Mouse (Mus musculus): ENCODE data around the gene Fam129b. TPM values are rescaled to one million over a fixed set of nuclear protein-coding genes. Genes with fewer than 3 reads are reported as not detected.

Fam129b gene
- polyA plus RNA-seq, 1 experiment, result 27.2 TPM

DNA sequence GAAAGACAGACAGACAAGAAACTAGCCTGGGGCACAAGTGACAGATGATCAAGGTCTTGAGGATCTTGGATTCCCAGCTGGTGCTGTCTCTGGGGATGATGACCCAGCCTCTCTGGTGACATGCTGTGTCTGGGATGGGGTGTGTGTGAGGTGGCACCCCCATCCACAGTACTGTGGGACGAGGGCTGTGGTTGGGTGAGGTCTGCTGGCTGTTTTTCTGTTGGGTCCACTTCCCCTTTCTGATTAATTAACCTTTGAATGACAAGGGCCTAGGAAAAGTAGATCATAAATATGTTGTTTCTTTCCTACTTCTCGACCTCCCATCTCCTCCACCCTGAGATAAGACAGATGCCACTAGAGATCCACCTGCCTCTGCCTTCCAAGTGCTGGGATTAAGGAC, 18.2 kb downstream of the Fam129b start:
- Histone ChIP-seq H3K4me3 (ENCODE audit: low read depth, low read length) (no peak overlapping the region), H3K27ac (ENCODE audit: insufficient read depth, low read depth, low read length) (0 out of 2 replicates have a peak overlapping the region, but pooled peaks have one; percentile 11), H3K4me1 (ENCODE audit: control insufficient read depth, insufficient read depth, insufficient read length, low read length) (peaks cover 43% of the 10 kb centered on the region), H3K27me3 (ENCODE audit: control insufficient read depth, insufficient read depth, low read length) (no peaks in the 10 kb centered on the region), H3K36me3 (ENCODE audit: control insufficient read depth, insufficient read depth, low read length) (no peaks in the 10 kb centered on the region)
- TF ChIP-seq POLR2A (IDR thresholded peaks at IDR 0.05; ENCODE audit: low read depth, low read length) (no peak), CTCF (IDR thresholded peaks at IDR 0.05; ENCODE audit: extremely low read depth, insufficient read length, insufficient replicate concordance, low read depth, low read length) (no peak)
- WGBS, result 18% methylated on average over 2 of the region's 2 CpGs

DNA sequence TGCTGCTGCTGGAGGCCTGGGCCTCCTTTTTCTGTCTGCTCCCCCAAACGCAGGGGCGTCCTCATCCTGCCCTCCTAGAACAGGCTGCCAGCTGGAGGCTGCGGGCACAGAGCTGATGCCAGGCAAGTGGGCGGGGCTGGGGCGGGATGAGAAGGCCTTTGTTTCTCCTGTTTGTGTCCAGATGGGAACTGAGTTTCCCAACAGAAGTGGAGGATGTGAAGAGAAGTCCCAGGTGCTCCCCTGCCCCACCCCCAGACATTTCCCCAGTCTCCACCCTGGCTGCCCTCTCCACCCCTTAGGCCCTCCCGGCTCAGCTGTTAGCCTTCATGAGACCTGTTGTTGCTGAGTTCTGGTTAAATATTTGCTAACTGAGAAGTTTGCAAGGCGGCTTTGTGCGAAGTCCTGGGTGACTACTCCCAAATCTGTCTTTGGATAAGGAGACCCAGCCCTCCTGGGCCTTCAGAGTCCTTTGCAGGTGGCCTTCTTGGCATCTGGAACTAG, 19.7 kb downstream of the Fam129b start:
- no peak for TF ChIP-seq POLR2A (IDR thresholded peaks at IDR 0.05; ENCODE audit: low read depth, low read length)
- no peak for TF ChIP-seq CTCF (IDR thresholded peaks at IDR 0.05; ENCODE audit: extremely low read depth, insufficient read length, insufficient replicate concordance, low read depth, low read length)
- WGBS, result 18% methylated on average over 8 of the region's 8 CpGs
- Histone ChIP-seq H3K4me1 (ENCODE audit: control insufficient read depth, insufficient read depth, insufficient read length, low read length) (peaks cover 57% of the 10 kb centered on the region), H3K4me3 (ENCODE audit: low read depth, low read length) (no peak overlapping the region), H3K27ac (ENCODE audit: insufficient read depth, low read depth, low read length) (peak overlapping the region; percentile 51), H3K27me3 (ENCODE audit: control insufficient read depth, insufficient read depth, low read length) (no peaks in the 10 kb centered on the region), H3K36me3 (ENCODE audit: control insufficient read depth, insufficient read depth, low read length) (no peaks in the 10 kb centered on the region)

DNA sequence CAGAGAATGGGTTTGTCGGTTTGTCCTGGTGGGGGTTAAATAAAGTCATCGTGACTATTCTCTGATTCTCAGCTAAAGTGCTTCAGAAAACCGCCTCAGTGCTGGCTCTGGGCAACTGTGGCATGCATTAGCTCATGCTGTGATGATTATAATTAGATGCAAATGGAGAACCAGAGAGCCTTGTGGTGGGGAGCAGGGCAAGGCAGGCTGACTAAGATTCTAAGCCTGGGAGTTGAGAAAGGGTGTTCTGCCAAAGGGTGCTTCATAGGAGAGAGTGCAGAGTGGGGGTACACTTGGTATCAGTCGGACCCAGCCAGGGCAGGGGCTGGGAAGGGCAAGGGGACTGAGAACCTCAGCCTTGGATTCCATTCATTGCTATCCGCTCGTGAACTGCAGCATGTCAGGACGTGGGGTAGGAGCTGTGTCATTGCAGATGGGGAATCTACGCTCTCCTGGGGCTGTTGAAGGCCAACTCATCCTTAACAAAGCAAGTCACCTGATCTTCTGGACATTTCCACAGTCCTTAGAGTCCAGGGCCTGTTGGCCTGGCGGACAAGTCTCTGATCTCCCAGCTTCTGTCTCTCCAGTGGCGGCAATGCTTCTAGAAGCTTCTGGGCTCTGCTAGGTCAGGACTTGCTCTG, 20.7 kb downstream of the Fam129b start:
- Histone ChIP-seq H3K36me3 (ENCODE audit: control insufficient read depth, insufficient read depth, low read length) (no peaks in the 10 kb centered on the region), H3K4me1 (ENCODE audit: control insufficient read depth, insufficient read depth, insufficient read length, low read length) (peaks cover 53% of the 10 kb centered on the region), H3K27ac (ENCODE audit: insufficient read depth, low read depth, low read length) (peak overlapping the region; percentile 51), H3K4me3 (ENCODE audit: low read depth, low read length) (no peak overlapping the region), H3K27me3 (ENCODE audit: control insufficient read depth, insufficient read depth, low read length) (no peaks in the 10 kb centered on the region)
- WGBS, result 55% methylated on average over 10 of the region's 10 CpGs
- TF ChIP-seq POLR2A (IDR thresholded peaks at IDR 0.05; ENCODE audit: low read depth, low read length) (no peak), CTCF (IDR thresholded peaks at IDR 0.05; ENCODE audit: extremely low read depth, insufficient read length, insufficient replicate concordance, low read depth, low read length) (no peak)

DNA sequence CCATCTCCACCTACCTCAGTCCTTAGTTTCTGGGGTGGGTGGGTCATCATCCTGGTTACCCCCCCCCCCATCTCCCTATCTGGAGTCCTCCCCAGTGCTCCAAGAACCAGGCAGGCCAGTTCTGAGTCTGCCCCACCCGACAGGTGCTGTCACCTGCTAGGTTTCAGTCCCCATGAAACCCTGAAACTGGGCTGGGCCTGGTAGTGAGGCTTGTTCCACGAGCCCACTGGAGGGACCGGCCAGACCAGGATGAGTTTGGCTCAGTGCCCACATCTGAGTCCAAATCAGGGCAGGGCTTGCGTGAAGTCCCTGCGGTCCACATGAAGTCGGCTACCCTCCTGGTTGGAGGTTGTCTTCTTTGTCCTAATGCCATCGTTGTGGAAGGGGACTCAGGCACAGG, 23.1 kb downstream of the Fam129b start:
- Histone ChIP-seq H3K4me1 (ENCODE audit: control insufficient read depth, insufficient read depth, insufficient read length, low read length) (peaks cover 51% of the 10 kb centered on the region), H3K36me3 (ENCODE audit: control insufficient read depth, insufficient read depth, low read length) (no peaks in the 10 kb centered on the region), H3K27me3 (ENCODE audit: control insufficient read depth, insufficient read depth, low read length) (no peaks in the 10 kb centered on the region), H3K27ac (ENCODE audit: insufficient read depth, low read depth, low read length) (peak overlapping the region; percentile 7; the same call in 1 of the 2 replicates), H3K4me3 (ENCODE audit: low read depth, low read length) (no peak overlapping the region)
- TF ChIP-seq POLR2A (IDR thresholded peaks at IDR 0.05; ENCODE audit: low read depth, low read length) (no peak), CTCF (IDR thresholded peaks at IDR 0.05; ENCODE audit: extremely low read depth, insufficient read length, insufficient replicate concordance, low read depth, low read length) (no peak)
- WGBS, result 22% methylated on average over 7 of the region's 7 CpGs

DNA sequence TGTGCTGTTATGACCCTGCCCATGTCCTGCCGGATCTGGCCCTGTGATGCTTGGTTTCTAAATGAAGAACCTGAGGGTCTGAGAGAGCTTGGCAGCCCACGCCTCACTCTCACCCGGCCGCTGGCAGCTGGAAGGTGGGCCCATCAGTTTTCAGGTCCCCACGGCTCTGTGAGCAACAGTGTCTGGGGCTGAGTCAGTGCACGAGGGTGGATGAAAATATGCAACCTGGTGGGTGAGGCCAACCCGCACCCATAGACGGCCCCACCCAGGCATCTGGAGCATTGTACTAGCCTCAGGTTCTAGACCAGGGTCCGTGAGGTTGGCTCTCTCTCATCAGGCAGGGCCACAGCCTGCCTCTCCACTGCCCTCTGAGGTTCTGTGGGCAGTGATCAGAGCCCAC, 26.2 kb downstream of the Fam129b start:
- Histone ChIP-seq H3K27me3 (ENCODE audit: control insufficient read depth, insufficient read depth, low read length) (no peaks in the 10 kb centered on the region), H3K36me3 (ENCODE audit: control insufficient read depth, insufficient read depth, low read length) (peaks cover 5% of the 10 kb centered on the region; the same call in 1 of the 2 replicates), H3K4me1 (ENCODE audit: control insufficient read depth, insufficient read depth, insufficient read length, low read length) (peaks cover 38% of the 10 kb centered on the region), H3K4me3 (ENCODE audit: low read depth, low read length) (no peak overlapping the region), H3K27ac (ENCODE audit: insufficient read depth, low read depth, low read length) (no peak overlapping the region)
- WGBS, result 64% methylated on average over 9 of the region's 9 CpGs
- no peak for TF ChIP-seq POLR2A (IDR thresholded peaks at IDR 0.05; ENCODE audit: low read depth, low read length)
- TF ChIP-seq CTCF (IDR thresholded peaks at IDR 0.05; ENCODE audit: extremely low read depth, insufficient read length, insufficient replicate concordance, low read depth, low read length), result no peak

DNA sequence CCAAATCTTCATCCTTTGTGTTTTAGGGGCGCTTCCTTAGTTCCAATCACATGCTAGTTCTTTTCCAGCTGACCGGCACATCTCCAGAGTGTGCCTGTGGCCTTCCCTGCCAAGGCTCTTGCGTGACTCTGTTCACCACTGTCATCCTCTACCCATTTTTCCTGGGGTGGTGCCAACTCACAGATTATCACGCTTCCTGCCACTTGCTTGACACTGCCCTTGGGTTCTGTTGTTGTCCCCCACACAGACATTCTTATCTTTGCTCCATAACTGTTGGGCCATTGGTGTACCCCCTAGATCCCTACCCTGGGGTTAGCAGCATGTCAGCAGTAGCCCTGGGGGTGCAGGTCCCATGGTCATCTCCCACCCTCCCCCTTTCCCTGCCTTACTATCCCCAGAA, 27.6 kb downstream of the Fam129b start:
- Histone ChIP-seq H3K4me1 (ENCODE audit: control insufficient read depth, insufficient read depth, insufficient read length, low read length) (peaks cover 27% of the 10 kb centered on the region; the same call in 1 of the 2 replicates), H3K27me3 (ENCODE audit: control insufficient read depth, insufficient read depth, low read length) (no peaks in the 10 kb centered on the region), H3K36me3 (ENCODE audit: control insufficient read depth, insufficient read depth, low read length) (peaks cover 5% of the 10 kb centered on the region; the same call in 1 of the 2 replicates), H3K27ac (ENCODE audit: insufficient read depth, low read depth, low read length) (no peak overlapping the region), H3K4me3 (ENCODE audit: low read depth, low read length) (no peak overlapping the region)
- WGBS, result 88% methylated on average over 4 of the region's 4 CpGs
- TF ChIP-seq CTCF (IDR thresholded peaks at IDR 0.05; ENCODE audit: extremely low read depth, insufficient read length, insufficient replicate concordance, low read depth, low read length), result no peak
- no peak for TF ChIP-seq POLR2A (IDR thresholded peaks at IDR 0.05; ENCODE audit: low read depth, low read length)

DNA sequence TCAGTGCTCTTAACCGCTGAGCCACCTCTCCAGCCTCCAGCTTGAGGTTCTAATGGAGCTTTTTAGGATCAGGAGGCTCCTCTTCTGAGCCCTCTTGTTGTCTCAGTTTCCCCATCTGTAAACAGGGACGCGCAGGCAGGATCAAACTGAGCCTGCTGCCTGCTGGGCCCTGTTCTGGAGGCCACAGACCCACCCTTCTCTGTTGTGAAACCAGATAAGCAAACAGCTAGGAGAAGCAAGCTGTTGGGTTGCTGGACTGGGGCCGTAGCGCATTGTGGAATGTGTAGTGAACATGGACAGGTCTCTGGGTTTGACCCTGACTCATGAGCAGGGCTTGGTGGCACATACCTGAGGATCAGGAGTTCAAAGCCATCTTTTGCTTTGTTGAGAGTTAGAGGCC, 28.7 kb downstream of the Fam129b start:
- H3K27me3 ChIP-seq (ENCODE audit: control insufficient read depth, insufficient read depth, low read length), result no peaks in the 10 kb centered on the region
- H3K4me3 ChIP-seq (ENCODE audit: low read depth, low read length), result no peak overlapping the region
- peaks cover 7% of the 10 kb centered on the region; the same call in 1 of the 2 replicates for H3K36me3 ChIP-seq (ENCODE audit: control insufficient read depth, insufficient read depth, low read length)
- no peak overlapping the region for H3K27ac ChIP-seq (ENCODE audit: insufficient read depth, low read depth, low read length)
- TF ChIP-seq CTCF (IDR thresholded peaks at IDR 0.05; ENCODE audit: extremely low read depth, insufficient read length, insufficient replicate concordance, low read depth, low read length), result no peak
- no peak for TF ChIP-seq POLR2A (IDR thresholded peaks at IDR 0.05; ENCODE audit: low read depth, low read length)
- H3K4me1 ChIP-seq (ENCODE audit: control insufficient read depth, insufficient read depth, insufficient read length, low read length), result peaks cover 18% of the 10 kb centered on the region; the same call in 1 of the 2 replicates
- 79% methylated on average over 5 of the region's 5 CpGs for WGBS
